Mouse (Mus musculus): ENCODE data around the gene Sqstm1.

Sqstm1 gene

DNA sequence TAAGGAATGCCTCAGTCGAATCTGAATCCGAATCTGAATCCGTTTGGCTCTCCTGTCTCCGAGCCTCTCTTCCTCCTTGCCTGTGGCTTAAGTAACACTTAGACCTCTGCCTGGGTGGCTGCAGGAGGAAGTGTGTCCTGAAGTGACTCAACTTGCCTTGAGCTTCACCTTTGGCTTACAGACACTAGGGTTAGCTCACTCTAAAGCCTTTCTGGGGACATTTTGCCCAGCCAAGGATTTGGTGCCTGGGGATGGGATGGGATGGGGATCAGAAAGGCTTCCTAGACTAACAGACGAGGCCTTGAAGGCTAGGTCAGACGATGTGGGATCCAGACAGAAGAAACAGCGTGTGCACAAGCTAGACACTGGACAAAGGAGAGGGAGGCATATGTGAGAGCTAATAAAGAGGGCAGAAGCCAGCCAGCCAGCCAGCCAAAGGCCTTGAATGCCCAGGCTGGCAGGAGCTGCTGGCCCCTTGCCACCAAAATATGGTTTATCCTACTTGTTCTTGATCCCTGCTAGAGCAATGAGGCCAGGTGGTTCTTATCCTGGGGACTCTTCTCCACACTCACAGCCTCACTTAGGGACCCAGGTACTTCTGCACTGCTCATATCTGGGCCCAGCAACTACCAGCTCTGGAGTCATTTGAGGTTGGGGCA, 18.8 kb upstream of the Sqstm1 start:
- DNase-seq = no peak

- no peak for DNase-seq
Observed at GRCm38 (mm10) chr11:50228772-50229171, 18.1 kb upstream of the Sqstm1 start.

GRCm38 (mm10) chr11:50227736-50228135, 17.1 kb upstream of the Sqstm1 start:
- no peak for DNase-seq

DNA sequence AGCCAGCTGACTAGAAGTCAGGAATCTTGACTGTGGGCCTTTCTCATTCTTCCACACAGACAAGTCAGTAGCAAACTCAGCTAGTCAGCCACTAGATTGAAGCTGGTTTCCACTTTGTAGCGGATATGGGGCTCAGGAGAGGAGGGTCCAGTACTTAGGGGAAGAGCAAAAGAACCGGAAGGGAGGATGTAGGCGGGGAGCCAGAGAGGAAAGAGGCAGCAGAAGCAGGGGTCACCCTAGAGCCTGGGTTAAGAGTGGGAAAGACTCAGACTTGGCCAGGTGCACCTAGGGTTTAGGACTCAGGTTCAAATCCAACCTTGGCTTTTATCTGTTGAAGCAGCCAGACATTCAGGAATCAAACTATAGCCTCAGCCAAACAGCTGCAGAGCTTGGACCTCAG, 16.6 kb upstream of the Sqstm1 start:
- DNase-seq = no peak

- DNase-seq = no peak
Observed at GRCm38 (mm10) chr11:50226406-50226805, 15.8 kb upstream of the Sqstm1 start.

DNA sequence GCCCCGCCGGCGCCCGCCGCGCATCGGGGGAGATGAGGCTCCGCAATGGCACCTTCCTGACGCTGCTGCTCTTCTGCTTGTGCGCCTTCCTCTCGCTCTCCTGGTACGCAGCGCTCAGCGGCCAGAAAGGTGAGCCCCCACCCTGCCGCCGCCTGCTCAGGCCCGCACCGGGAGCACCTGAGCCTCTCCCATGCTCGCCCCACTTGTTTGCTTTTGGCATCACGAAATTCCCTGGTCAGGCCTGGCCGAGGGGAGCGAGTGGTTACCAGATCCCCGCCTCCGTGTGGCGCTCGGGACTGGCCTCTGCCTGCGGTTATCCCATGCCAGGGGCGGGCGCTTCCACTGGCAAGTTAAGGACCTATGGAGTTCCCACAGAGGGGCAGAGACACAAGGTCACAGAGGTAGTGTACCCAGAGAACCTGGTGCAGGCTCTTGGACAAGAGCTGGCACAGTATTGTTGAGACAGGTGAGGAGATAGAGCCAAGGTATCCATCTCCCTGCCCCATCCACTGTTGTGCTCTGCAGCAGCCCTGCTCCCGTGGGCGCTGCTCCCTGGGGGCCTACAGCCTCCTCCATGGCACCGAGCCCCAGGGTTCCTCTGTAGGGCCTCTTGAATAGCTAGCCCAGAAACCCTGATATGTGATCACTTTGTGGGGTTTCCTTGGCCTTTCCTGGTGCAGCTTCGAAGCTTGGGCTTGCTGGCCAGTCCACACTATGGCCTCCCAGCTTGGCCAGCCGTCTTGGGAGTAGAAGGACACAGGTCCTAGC, 15.2 kb upstream of the Sqstm1 start:
- peak; percentile 55 for DNase-seq

DNA sequence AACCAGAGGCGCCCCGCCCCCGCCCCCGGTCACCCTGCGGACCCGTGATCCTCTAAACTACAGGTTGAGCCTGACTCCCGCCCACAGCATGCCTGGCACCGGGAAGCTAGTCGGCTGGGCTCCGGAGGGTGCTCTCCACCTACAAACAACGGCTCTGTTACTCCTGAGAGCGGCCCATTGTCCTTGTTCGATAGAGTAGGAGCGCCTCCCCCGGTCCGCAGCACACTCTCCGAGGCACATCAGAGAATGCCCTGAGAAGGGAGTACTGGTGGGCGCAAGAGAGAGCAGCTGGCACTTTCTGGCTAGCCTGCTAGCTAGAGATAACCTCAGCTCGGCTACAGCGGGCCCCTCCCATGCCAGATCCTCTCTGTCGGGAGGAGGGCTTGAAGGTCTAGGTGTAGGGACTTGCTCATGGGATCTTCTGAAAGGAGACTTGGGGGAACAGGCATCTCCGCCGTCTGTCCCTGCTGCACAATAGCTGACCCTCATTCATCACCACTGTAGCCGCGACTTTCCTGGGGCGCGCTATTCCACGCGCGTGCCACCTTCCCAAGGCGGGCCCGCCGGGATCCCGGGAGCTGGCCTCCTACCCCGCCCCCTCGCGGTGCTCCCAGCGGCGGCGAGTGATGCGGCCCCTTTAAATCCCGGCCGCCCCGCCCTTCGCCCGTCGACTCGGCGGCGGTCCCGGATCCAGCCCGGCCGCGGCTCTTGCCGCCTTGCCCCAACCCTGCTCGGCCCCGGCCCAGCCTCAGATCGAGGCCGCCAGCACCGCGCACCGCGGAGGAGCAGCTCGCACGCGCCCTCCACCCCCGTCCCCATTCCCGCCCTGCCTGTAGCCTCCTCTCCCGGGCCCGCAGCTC, 14.3 kb upstream of the Sqstm1 start:
- peak; percentile 88 for DNase-seq

DNA sequence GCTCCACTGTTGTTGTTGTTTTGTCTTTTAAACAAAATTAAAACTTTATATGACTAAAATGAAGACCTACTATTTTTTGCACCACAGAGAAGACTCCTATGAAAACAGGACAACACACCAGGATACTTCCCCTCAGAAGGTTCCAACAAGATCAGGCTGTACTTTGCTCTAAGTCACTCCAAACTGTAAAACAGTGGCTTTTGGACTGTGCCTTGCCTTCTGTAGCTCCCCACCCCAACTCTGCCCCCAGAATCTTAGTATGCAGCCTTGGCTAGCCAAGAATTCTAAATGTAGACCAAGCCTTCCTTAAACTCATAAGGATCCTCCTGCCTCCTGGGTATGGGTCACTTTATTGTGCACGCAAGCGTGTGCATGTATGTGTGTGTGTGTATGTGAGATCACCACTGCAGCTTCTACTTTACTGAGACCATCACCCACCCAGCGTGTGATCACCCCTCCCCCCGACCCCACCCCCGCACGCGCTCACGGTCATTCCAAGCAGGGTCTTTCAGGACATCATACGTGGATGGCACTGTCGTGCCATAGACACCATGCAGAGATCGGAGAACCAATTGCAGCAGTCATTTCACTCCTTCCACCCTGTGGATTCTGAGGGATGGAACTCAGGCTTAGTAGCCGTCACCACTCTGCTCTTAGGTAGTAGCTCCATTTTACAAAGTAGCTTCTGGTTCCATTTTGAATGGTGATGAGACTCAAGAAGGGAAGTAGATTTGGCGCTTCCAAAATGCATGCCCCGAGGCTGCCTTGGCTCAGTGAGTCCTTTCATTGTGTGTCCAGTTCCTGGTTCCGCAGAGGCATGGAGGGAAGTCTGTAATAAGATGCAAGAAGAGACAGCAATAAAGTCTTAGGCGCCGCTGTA, 13.4 kb upstream of the Sqstm1 start:
- DNase-seq = no peak

- no peak for DNase-seq
Observed at GRCm38 (mm10) chr11:50222559-50223276, 12.1 kb upstream of the Sqstm1 start.

- DNase-seq = no peak
Observed at GRCm38 (mm10) chr11:50219833-50220232, 9.2 kb upstream of the Sqstm1 start.

DNA sequence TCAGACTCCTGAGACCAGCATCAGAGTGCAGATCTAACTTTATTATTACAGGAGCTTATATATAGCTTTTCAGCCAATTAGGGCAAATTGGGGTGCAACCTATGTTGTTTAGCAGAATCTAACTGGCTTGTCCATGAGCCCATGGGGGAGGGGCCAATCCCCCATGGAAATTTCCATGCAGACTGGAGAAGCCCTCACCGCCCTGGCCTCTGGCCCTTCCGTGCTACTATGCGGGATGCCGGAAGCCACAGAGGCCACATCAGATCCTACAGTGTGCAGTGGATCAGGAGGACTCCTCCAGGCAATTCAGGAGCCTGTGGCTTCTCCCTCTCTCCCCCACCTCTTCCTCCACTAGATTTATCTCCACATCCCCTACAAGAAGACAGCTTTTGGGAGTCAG, 7.2 kb upstream of the Sqstm1 start:
- DNase-seq = no peak

DNA sequence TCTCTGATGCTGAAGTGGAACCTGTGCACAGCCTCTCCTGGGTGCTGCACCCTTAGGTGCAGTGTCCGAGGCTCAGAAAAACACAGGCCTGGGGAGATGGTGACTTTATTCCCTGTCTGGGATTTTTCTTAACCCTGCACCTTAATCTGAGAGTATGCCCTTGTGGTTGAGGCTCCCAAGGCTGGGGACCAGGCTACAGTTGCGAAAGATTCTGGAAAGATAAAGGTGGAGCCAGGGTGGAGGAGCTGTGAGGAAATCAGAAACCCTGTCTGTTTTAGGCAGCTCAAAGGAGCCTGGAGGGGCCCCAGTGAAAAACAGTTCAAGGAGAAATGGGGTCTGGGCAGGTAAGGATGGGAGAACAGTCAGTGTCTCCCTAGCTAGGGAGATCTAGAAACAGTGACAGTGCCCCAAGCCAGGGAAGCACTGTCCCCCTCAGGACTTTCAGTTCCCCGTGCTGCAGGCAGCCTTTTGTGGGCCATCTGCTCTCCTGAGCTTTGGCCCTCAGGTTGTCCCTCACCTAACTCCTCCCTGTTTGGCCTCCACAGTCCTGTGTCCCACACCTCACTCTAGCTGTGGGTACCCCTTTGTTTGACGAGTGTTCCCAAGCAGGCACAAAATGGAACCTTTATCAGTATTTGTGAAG, 6.2 kb upstream of the Sqstm1 start:
- DNase-seq = no peak

GRCm38 (mm10) chr11:50215633-50216032, 5.0 kb upstream of the Sqstm1 start:
- DNase-seq = no peak

DNA sequence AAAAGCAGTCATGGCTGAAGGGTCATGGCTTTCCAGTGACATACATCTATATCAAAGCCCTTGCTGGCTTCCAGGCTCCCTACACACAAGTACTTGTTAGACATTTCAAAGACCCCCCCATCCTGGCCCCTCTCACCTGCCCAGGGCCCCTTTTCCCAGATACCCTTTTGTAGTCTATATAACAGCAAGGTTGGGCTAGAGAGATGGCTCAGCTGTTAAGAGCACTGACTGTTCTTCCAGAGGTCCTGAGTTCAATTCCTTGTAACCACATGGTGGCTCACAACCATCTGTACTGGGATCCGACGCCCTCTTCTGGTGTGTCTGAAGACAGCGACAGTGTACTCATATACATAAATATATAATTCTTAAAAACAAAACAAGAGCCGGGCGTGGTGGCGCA, 4.0 kb upstream of the Sqstm1 start:
- DNase-seq = no peak

GRCm38 (mm10) chr11:50212848-50213758, 2.5 kb upstream of the Sqstm1 start:
- DNase-seq = peak; percentile 76

DNA sequence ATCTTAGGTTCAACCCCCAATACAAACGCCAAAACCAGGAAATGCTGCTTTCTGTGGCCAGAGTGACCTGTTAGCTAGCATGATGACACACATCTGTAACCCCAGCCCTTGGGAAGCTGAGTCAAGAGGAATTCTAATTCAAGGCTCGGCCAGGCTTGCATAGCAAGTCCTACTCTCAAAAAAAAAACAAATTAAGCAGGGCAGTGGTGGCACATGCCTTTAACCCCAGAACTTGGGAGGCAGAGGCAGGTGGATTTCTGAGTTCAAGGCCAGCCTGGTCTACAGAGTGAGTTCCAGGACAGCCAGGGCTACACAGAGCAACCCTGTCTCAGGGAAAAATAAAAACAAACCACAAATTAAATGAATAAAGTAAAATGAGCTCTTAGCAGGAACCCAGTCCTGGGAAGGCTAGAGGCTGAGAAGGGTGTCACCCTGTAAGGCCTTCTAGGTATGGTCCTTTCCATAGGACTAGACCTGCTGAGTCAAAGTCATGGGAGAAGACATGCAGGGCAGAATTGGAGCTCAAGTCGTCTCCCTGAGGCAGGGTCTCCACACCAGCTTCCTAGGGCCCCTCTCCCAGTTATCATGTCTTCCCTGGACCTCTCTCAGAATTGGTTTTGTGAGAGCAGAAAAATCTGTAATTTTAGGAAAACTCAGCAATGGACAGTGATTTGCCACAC, 1.6 kb upstream of the Sqstm1 start:
- no peak for DNase-seq

- no peak for DNase-seq
Observed at GRCm38 (mm10) chr11:50211322-50212059, 864 bp upstream of the Sqstm1 start.

DNA sequence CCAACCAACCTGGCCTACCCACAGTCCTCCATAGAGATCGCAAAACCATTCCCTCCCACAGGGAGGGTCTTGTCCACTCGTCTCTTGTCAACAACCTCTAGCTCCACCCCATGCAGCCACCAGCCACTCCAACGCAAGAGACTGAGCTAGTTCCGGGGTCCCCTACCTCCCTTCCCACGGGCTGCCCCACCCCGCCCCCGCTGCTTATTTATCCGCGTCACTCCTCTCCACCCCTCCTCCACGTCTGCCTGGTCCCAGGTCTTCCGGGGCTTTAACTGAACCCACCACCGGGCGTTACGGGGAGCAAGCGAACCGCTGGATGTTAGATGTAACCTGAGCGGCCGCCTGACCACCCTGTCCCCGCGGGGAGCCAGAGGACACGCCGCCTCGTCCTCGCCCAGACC, 524 bp downstream of the Sqstm1 start:
- peak; percentile 93 for DNase-seq

- no peak for DNase-seq
Observed at GRCm38 (mm10) chr11:50208039-50208438, 2.6 kb downstream of the Sqstm1 start.
